Mouse (Mus musculus): ENCODE results near the gene Tmem120b. TPM values are rescaled to one million over a fixed set of nuclear protein-coding genes. Genes with fewer than 3 reads are reported as not detected.

Gene Tmem120b
- total and polyA plus RNA-seq, 2 experiments: 2.7 to 3.8 TPM

GRCm38 (mm10) chr5:123143251-123143970 lies 75.2 kb downstream of the Tmem120b start:
- 1% methylated on average over 24 of the region's 24 CpGs for WGBS
- Histone ChIP-seq H3K27me3 (ENCODE audit: control insufficient read depth, insufficient read depth, low read length) (no peaks in the 10 kb centered on the region), H3K4me1 (ENCODE audit: control insufficient read depth, insufficient read depth, low read length) (peaks cover 13% of the 10 kb centered on the region), H3K36me3 (ENCODE audit: control insufficient read depth, insufficient read depth, low read length) (peaks cover 6% of the 10 kb centered on the region; the same call in 1 of the 2 replicates), H3K9ac (ENCODE audit: low read depth, low read length) (peak overlapping the region; percentile 98), H3K4me3 (ENCODE audit: insufficient read depth, low read depth, low read length) (peak overlapping the region; percentile 89), H3K27ac (replicated peaks; ENCODE audit: insufficient read depth, low read depth, low read length) (peak overlapping the region; percentile 95), H3K79me2 (ENCODE audit: control insufficient read depth, insufficient read depth, low read length) (peaks cover 19% of the 10 kb centered on the region; the same call in 1 of the 2 replicates)
- TF ChIP-seq CTCF (IDR thresholded peaks at IDR 0.05; ENCODE audit: low read depth, low read length) (no peak), POLR2A (IDR thresholded peaks at IDR 0.05; ENCODE audit: extremely low read depth, insufficient read depth, low read length) (no peak)
- DNase-seq (ENCODE audit: extremely low read depth, low read depth, low spot score): no peak

- H3K79me2 ChIP-seq (ENCODE audit: control insufficient read depth, insufficient read depth, low read length): peaks cover 19% of the 10 kb centered on the region; the same call in 1 of the 2 replicates
- peak overlapping the region; percentile 47 for H3K4me3 ChIP-seq (ENCODE audit: insufficient read depth, low read depth, low read length)
- no peak for TF ChIP-seq POLR2A (IDR thresholded peaks at IDR 0.05; ENCODE audit: extremely low read depth, insufficient read depth, low read length)
- TF ChIP-seq CTCF (IDR thresholded peaks at IDR 0.05; ENCODE audit: low read depth, low read length): no peak
- DNase-seq (ENCODE audit: extremely low read depth, low read depth, low spot score): peak; percentile 75
- peak overlapping the region; percentile 57 for H3K9ac ChIP-seq (ENCODE audit: low read depth, low read length)
- 5% methylated on average over 17 of the region's 17 CpGs for WGBS
- H3K27ac ChIP-seq (replicated peaks; ENCODE audit: insufficient read depth, low read depth, low read length): peak overlapping the region; percentile 45
- no peaks in the 10 kb centered on the region for H3K27me3 ChIP-seq (ENCODE audit: control insufficient read depth, insufficient read depth, low read length)
- peaks cover 9% of the 10 kb centered on the region; the same call in 1 of the 2 replicates for H3K36me3 ChIP-seq (ENCODE audit: control insufficient read depth, insufficient read depth, low read length)
- peaks cover 13% of the 10 kb centered on the region for H3K4me1 ChIP-seq (ENCODE audit: control insufficient read depth, insufficient read depth, low read length)
These were observed 75.9 kb downstream of the Tmem120b start for GRCm38 (mm10) chr5:123143971-123144745.

- H3K4me3 ChIP-seq (ENCODE audit: insufficient read depth, low read depth, low read length): peak overlapping the region; percentile 47
- H3K4me1 ChIP-seq (ENCODE audit: control insufficient read depth, insufficient read depth, low read length): peaks cover 16% of the 10 kb centered on the region
- H3K27ac ChIP-seq (replicated peaks; ENCODE audit: insufficient read depth, low read depth, low read length): peak overlapping the region; percentile 45
- DNase-seq (ENCODE audit: extremely low read depth, low read depth, low spot score): peak; percentile 53
- 37% methylated on average over 20 of the region's 20 CpGs for WGBS
- peaks cover 9% of the 10 kb centered on the region; the same call in 1 of the 2 replicates for H3K36me3 ChIP-seq (ENCODE audit: control insufficient read depth, insufficient read depth, low read length)
- H3K9ac ChIP-seq (ENCODE audit: low read depth, low read length): peak overlapping the region; percentile 57
- no peaks in the 10 kb centered on the region for H3K27me3 ChIP-seq (ENCODE audit: control insufficient read depth, insufficient read depth, low read length)
- TF ChIP-seq POLR2A (IDR thresholded peaks at IDR 0.05; ENCODE audit: extremely low read depth, insufficient read depth, low read length) (no peak), CTCF (IDR thresholded peaks at IDR 0.05; ENCODE audit: low read depth, low read length) (no peak)
- H3K79me2 ChIP-seq (ENCODE audit: control insufficient read depth, insufficient read depth, low read length): peaks cover 19% of the 10 kb centered on the region; the same call in 1 of the 2 replicates
These were observed 76.8 kb downstream of the Tmem120b start for GRCm38 (mm10) chr5:123144746-123145590.

- no peak for TF ChIP-seq CTCF (IDR thresholded peaks at IDR 0.05; ENCODE audit: low read depth, low read length)
- no peak for TF ChIP-seq POLR2A (IDR thresholded peaks at IDR 0.05; ENCODE audit: extremely low read depth, insufficient read depth, low read length)
- no peak overlapping the region for H3K27ac ChIP-seq (replicated peaks; ENCODE audit: insufficient read depth, low read depth, low read length)
- H3K36me3 ChIP-seq (ENCODE audit: control insufficient read depth, insufficient read depth, low read length): peaks cover 9% of the 10 kb centered on the region; the same call in 1 of the 2 replicates
These were observed 78.1 kb downstream of the Tmem120b start for GRCm38 (mm10) chr5:123146357-123146756.

GRCm38 (mm10) chr5:123147569-123147968 lies 79.4 kb downstream of the Tmem120b start:
- TF ChIP-seq POLR2A (IDR thresholded peaks at IDR 0.05; ENCODE audit: extremely low read depth, insufficient read depth, low read length): no peak
- WGBS: 92% methylated on average over 17 of the region's 17 CpGs
- H3K79me2 ChIP-seq (ENCODE audit: control insufficient read depth, insufficient read depth, low read length): peaks cover 25% of the 10 kb centered on the region; the same call in 1 of the 2 replicates
- H3K36me3 ChIP-seq (ENCODE audit: control insufficient read depth, insufficient read depth, low read length): peaks cover 14% of the 10 kb centered on the region; the same call in 1 of the 2 replicates
- no peaks in the 10 kb centered on the region for H3K27me3 ChIP-seq (ENCODE audit: control insufficient read depth, insufficient read depth, low read length)
- H3K4me3 ChIP-seq (ENCODE audit: insufficient read depth, low read depth, low read length): no peak overlapping the region
- H3K9ac ChIP-seq (ENCODE audit: low read depth, low read length): no peak overlapping the region
- peaks cover 20% of the 10 kb centered on the region for H3K4me1 ChIP-seq (ENCODE audit: control insufficient read depth, insufficient read depth, low read length)
- no peak overlapping the region for H3K27ac ChIP-seq (replicated peaks; ENCODE audit: insufficient read depth, low read depth, low read length)
- no peak for DNase-seq (ENCODE audit: extremely low read depth, low read depth, low spot score)

More at GRCm38 (mm10) chr5:123146357-123146756, 78.1 kb downstream of the Tmem120b start:
- DNase-seq (ENCODE audit: extremely low read depth, low read depth, low spot score): no peak
- H3K9ac ChIP-seq (ENCODE audit: low read depth, low read length): no peak overlapping the region
- WGBS: 93% methylated on average over 11 of the region's 11 CpGs
- peaks cover 20% of the 10 kb centered on the region for H3K4me1 ChIP-seq (ENCODE audit: control insufficient read depth, insufficient read depth, low read length)
- H3K4me3 ChIP-seq (ENCODE audit: insufficient read depth, low read depth, low read length): no peak overlapping the region
- H3K27me3 ChIP-seq (ENCODE audit: control insufficient read depth, insufficient read depth, low read length): no peaks in the 10 kb centered on the region
- H3K79me2 ChIP-seq (ENCODE audit: control insufficient read depth, insufficient read depth, low read length): peaks cover 23% of the 10 kb centered on the region; the same call in 1 of the 2 replicates
